Mouse (Mus musculus) forebrain, embryonic 12.5 days (tissue): ENCODE measurements around the gene Gucd1. TPM values are rescaled to one million over a fixed set of nuclear protein-coding genes. Genes with fewer than 3 reads are reported as not detected.
"Not testable (repeated sequence)": the region's sequence is repeated elsewhere in the genome, so short reads cannot be mapped to it uniquely, and the experiment has no call there.

ENCODE experiments used
- ATAC-seq: fragments of 200-750 bp; cut with Nextera tagmentation; 2 replicates; pipeline ENCODE4 v1.8.0; 2017; ENCODE audit warnings: moderate TSS enrichment; ENCODE audit not compliant: low FRiP score
- H3K27ac ChIP-seq: fragments of 300-500 bp; sonication (generic); 2 replicates; pipeline ENCODE4 v1.5.1; 2016; ENCODE audit warnings: mild to moderate bottlenecking
- H3K27me3 ChIP-seq: fragments of 300-500 bp; sonication (generic); 2 replicates; pipeline ENCODE4 v1.6.1; 2016; ENCODE audit warnings: mild to moderate bottlenecking
- H3K36me3 ChIP-seq: fragments of 300-500 bp; sonication (generic); replicated peaks from 2 replicates; pipeline ENCODE4 v1.6.1; 2016; ENCODE audit warnings: mild to moderate bottlenecking
- H3K4me1 ChIP-seq: fragments of 300-500 bp; sonication (generic); 2 replicates; pipeline ENCODE4 v1.6.1; 2016
- H3K4me2 ChIP-seq: fragments of 300-500 bp; sonication (generic); 2 replicates; pipeline ENCODE4 v1.6.1; 2016; ENCODE audit warnings: mild to moderate bottlenecking, moderate library complexity
- H3K4me3 ChIP-seq: fragments of 300-500 bp; sonication (generic); replicated peaks from 2 replicates; pipeline ENCODE4 v1.5.1; 2016; ENCODE audit warnings: mild to moderate bottlenecking
- H3K9ac ChIP-seq: fragments of 300-500 bp; sonication (generic); 2 replicates; pipeline ENCODE4 v1.6.1; 2016; ENCODE audit warnings: mild to moderate bottlenecking
- H3K9me3 ChIP-seq: fragments of 300-500 bp; sonication (generic); 2 replicates; pipeline ENCODE4 v1.6.1; 2016
- WGBS: fragments of 180-500 bp; shearing (Covaris S2); methylation state at CpG from one replicate; pipeline ENCODE4 v1.1.7; 2016; 5-methylcytosine and 5-hydroxymethylcytosine counted together
- polyA plus RNA-seq: library from polyadenylated mRNA; unstranded; fragments of >200 nt; fragmentation: Nextera tagmentation; extraction: Ambion mirVana; gene quantifications from 2 replicates; pipeline ENCODE4 v1.2.1, GENCODE M21; 2016

The Gucd1 gene
- 23.5 and 24.4 TPM in 2 replicates for polyA plus RNA-seq

DNA sequence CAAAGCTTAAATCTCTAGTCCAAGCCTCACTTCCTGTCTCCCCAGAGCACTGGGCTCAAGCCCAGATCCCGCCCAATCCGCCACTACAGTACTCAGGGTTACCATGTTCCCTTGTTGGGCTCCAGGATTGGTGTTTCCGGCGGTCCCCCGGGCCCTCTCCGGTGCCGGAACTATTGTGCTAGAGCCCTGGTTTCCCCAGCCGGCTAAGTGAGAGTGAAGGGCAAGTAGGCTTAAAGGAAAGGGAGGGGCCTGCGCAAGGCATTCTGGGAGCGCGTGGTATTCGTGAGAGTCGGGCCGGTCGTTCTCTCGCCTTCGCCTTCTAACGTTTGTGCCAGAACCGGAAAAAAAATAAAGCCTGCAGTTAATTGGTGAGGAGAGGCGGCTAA, at the start of gene Gucd1:
Gucd1 (minus strand) TSS at position 215 of the 386 bp plus-strand sequence.
- H3K9ac ChIP-seq, result peak within 1 kb of the TSS; percentile 91
- no peaks in the 10 kb centered on the region for H3K27me3 ChIP-seq
- H3K36me3 ChIP-seq, result peaks cover 27% of the 10 kb centered on the region
- peak; percentile 92 for ATAC-seq
- peak within 1 kb of the TSS; percentile 83 for H3K4me2 ChIP-seq
- H3K9me3 ChIP-seq, result no peaks in the 10 kb centered on the region
- WGBS, result under 1% methylated on average over 20 of the region's 20 CpGs
- peaks cover 27% of the 10 kb centered on the region for H3K4me1 ChIP-seq
- peak within 1 kb of the TSS; percentile 71 for H3K4me3 ChIP-seq
- H3K27ac ChIP-seq, result peak within 1 kb of the TSS; percentile 98

DNA sequence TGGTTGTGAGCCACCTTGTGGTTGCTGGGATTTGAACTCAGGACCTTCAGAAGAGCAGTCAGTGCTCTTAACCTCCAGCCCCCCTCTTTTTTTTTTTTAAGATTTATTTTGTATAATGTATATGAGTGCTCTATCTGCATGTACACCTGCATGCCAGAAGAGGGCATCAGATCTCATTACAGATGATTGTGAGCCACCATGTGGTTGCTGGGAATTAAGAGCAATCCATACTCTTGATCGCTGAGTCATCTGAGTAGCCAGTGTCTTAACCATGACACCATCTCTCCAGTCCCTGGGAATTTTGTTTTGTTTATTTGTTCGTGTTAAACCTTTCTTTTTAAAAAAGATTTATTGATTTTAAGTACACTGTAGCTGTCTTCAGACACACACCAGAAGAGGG, 49.0 kb upstream of the Gucd1 start:
- peaks cover 36% of the 10 kb centered on the region for H3K27me3 ChIP-seq
- not testable (repeated sequence) for H3K4me2 ChIP-seq, ATAC-seq, H3K27ac ChIP-seq, H3K9ac ChIP-seq, H3K4me3 ChIP-seq, H3K9me3 ChIP-seq, H3K36me3 ChIP-seq, H3K4me1 ChIP-seq
- 85% methylated on average over 2 of the region's 2 CpGs for WGBS

- H3K4me2 ChIP-seq, result no peak overlapping the region
- no peak overlapping the region for H3K4me3 ChIP-seq
- no peak overlapping the region for H3K9ac ChIP-seq
- H3K9me3 ChIP-seq, result no peaks in the 10 kb centered on the region
- H3K36me3 ChIP-seq, result no peaks in the 10 kb centered on the region
- no peaks in the 10 kb centered on the region for H3K4me1 ChIP-seq
- WGBS, result 88% methylated on average over 5 of the region's 5 CpGs
- H3K27me3 ChIP-seq, result peaks cover 41% of the 10 kb centered on the region
- no peak for ATAC-seq
- H3K27ac ChIP-seq, result no peak overlapping the region
Observed at GRCm38 (mm10) chr10:75566321-75566720, 48.5 kb upstream of the Gucd1 start.

- no peaks in the 10 kb centered on the region for H3K36me3 ChIP-seq
- no peaks in the 10 kb centered on the region for H3K4me1 ChIP-seq
- no peaks in the 10 kb centered on the region for H3K9me3 ChIP-seq
- ATAC-seq, result no peak
- H3K9ac ChIP-seq, result no peak overlapping the region
- no peak overlapping the region for H3K4me3 ChIP-seq
- 81% methylated on average over 7 of the region's 7 CpGs for WGBS
- no peak overlapping the region for H3K4me2 ChIP-seq
- no peak overlapping the region for H3K27ac ChIP-seq
- H3K27me3 ChIP-seq, result peaks cover 41% of the 10 kb centered on the region
Observed at GRCm38 (mm10) chr10:75565906-75566305, 48.1 kb upstream of the Gucd1 start.

DNA sequence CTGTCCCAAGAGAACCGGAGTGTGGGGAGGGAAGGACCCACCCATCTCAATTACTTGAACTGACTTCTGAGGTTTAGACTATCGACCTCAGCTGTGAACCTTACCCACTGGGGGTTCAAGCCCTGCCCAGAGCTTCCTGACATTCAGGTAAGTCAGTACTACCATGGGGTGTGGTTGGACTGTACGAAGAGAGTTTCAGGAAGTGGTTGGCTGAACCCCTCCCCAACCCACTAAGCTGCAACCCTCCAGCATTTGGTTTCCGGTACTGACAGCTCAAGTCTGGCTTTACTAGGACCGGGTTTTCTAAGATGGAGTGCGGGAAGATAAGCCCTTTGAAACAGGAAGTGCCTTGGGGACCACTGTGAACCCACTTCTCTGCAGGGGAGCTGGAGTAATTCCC, 47.7 kb upstream of the Gucd1 start:
- WGBS, result 74% methylated on average over 6 of the region's 6 CpGs
- peaks cover 45% of the 10 kb centered on the region for H3K27me3 ChIP-seq
- no peak for ATAC-seq

DNA sequence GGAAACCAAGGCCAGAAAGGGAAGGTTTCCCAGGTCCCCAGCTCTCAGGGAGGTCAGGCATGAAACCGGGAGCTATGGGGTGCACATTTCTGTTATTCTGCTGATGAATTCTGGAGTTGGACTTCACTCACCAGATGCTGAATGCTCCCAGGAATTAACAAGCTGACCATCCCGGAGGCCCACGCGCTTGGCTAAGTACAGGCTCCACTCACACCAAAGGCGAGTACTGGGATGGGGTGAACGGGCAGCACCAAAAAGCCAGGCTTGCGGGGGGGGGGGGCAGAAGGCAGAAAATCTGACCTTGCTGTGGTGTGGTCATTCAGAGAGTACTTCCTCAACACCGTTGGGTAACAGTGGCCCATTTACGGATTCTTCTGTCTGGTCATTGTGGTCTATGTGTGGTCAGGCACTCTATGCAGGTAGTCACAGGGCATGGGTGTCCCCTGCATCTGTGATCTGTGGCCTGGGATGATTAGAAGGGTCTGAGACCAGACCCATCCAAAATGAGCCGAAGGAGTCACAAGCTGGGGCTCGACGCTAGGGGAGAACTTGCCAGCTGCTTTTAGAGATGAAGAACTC, 47.0 kb upstream of the Gucd1 start:
- Histone ChIP-seq H3K4me2 (no peak overlapping the region), H3K27me3 (peaks cover 51% of the 10 kb centered on the region), H3K4me3 (no peak overlapping the region), H3K27ac (no peak overlapping the region), H3K9me3 (no peaks in the 10 kb centered on the region), H3K36me3 (no peaks in the 10 kb centered on the region), H3K9ac (no peak overlapping the region), H3K4me1 (peaks cover 9% of the 10 kb centered on the region)
- WGBS, result 86% methylated on average over 12 of the region's 12 CpGs
- ATAC-seq, result no peak

More for the DNA sequence above, 47.7 kb upstream of the Gucd1 start:
- Histone ChIP-seq H3K36me3 (no peaks in the 10 kb centered on the region), H3K4me3 (no peak overlapping the region), H3K4me2 (no peak overlapping the region), H3K4me1 (peaks cover 3% of the 10 kb centered on the region; the same call in 1 of the 2 replicates), H3K27ac (no peak overlapping the region), H3K9me3 (no peaks in the 10 kb centered on the region), H3K9ac (no peak overlapping the region)

GRCm38 (mm10) chr10:75562596-75562995, 44.8 kb upstream of the Gucd1 start:
- Histone ChIP-seq H3K36me3 (no peaks in the 10 kb centered on the region), H3K9me3 (no peaks in the 10 kb centered on the region), H3K27me3 (peaks cover 67% of the 10 kb centered on the region)

DNA sequence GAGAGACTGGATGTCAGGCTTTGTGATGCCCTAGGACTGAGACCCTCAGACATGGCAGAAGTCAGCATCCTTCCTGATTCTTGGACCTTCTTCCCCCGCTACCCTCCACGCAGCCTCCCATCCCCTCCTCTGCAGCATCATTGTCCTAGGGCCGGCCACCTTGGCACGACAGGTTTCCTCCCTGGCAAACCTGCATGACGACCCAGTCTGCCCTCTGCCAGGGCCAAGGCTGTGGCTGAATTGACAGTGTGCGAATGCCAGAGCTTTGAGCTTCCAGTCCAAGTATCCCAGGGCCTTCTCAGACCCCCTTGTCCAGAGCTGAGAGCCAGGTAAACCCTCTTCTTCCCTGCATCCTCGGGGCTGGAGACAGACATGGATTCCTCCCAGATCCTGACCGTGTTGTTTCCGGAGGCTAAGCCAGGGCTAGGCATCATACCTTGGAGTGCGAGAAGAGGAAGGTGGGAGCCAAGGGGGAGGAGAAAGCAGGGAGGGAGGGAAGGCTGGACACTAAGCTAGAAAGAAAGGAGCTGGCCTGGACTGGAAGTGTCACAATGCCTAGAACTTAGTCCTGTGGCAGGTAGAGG, 43.4 kb upstream of the Gucd1 start, which contains the start of gene Ggt1:
Ggt1 (plus strand) TSS at position 534 of the 584 bp plus-strand sequence.
- H3K4me2 ChIP-seq, result peak within 1 kb of the TSS; percentile 98
- 0 out of 2 replicates have a peak within 1 kb of the TSS, but pooled peaks have one; percentile 84 for H3K9ac ChIP-seq
- no peak within 1 kb of the TSS for H3K27ac ChIP-seq
- H3K9me3 ChIP-seq, result no peaks in the 10 kb centered on the region
- ATAC-seq, result no peak
- H3K4me1 ChIP-seq, result peaks cover 34% of the 10 kb centered on the region
- WGBS, result 50% methylated on average over 10 of the region's 10 CpGs
- peak within 1 kb of the TSS; percentile 69 for H3K4me3 ChIP-seq
- H3K36me3 ChIP-seq, result no peaks in the 10 kb centered on the region
- H3K27me3 ChIP-seq, result peaks cover 67% of the 10 kb centered on the region

More at GRCm38 (mm10) chr10:75562596-75562995, 44.8 kb upstream of the Gucd1 start:
- ATAC-seq, result no peak
- H3K4me1 ChIP-seq, result peaks cover 22% of the 10 kb centered on the region
- H3K4me2 ChIP-seq, result no peak overlapping the region
- H3K27ac ChIP-seq, result no peak overlapping the region
- no peak overlapping the region for H3K4me3 ChIP-seq
- WGBS, result 91% methylated on average over 8 of the region's 8 CpGs
- H3K9ac ChIP-seq, result no peak overlapping the region

DNA sequence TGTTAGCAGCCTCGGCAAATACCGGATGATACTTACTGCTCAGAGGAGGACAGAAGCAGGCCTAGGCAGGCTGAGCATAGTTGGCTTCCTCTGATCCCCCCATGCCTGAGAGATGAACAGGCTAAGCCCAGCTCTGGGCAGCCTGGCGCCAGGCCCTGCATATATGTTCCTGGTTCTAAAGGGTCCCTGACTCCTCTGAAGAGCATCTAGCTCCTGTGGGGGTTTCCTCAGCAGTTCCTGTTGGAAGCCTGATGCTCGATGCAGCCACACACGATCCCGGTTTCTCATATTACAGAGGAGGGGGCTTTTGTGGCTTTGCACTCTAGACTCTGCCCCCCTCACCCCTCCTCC, 42.8 kb upstream of the Gucd1 start:
- peak; percentile 24; the same call in 1 of the 2 replicates for ATAC-seq
- Histone ChIP-seq H3K9ac (peak overlapping the region; percentile 84; the same call in 1 of the 2 replicates), H3K36me3 (no peaks in the 10 kb centered on the region), H3K27me3 (peaks cover 67% of the 10 kb centered on the region), H3K4me3 (peak overlapping the region; percentile 69), H3K9me3 (no peaks in the 10 kb centered on the region), H3K4me2 (peak overlapping the region; percentile 98), H3K4me1 (peaks cover 40% of the 10 kb centered on the region), H3K27ac (no peak overlapping the region)
- 14% methylated on average over 6 of the region's 6 CpGs for WGBS

DNA sequence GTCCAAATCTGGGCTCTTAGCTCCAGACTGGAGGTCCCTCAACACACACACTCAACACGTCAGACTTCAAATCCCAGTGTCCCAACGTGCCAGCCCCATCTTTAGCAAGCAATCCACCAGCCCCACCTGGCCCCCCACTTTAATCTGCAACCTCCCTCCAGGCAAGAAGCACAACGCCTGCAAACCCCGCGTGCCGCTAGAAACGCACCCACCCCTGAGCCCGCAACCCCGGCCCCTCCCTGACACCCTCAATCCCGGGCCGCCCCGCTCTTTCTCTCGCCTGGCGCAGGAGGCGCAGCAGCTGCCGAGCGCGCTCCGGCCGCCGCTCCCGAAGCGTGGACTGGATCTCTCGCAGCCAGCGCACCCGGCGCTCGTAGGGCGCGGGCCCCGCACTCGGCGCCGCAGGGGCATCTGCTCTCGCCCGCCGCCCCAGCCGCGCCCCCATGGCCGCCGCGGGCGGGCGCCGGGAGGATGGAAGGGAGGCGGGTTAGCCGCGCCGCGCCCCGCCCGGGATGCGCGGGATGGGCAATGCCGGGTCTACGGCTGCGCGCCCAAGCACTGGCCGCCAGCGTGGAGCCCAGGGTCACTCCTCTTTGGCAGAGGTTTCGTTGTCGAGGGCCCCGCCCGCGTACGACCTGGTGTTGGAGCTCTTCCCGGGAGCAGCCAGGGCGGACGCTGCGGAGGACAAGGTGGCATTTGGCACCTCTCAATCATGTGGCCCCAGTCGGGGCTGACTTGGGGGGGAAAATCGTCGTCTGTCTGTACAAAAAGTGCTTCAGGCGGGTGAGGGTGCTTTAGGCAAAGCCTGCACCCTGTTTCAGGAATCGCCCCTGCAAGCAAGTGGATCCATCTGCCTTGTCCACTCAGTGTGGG, 42.1 kb upstream of the Gucd1 start, which contains the start of gene Lrrc75b:
Lrrc75b (minus strand) TSS at position 655 of the 873 bp plus-strand sequence.
- Histone ChIP-seq H3K27ac (peak within 1 kb of the TSS; percentile 65), H3K36me3 (no peaks in the 10 kb centered on the region), H3K4me3 (peak within 1 kb of the TSS; percentile 69), H3K9ac (peak within 1 kb of the TSS; percentile 84), H3K9me3 (no peaks in the 10 kb centered on the region), H3K27me3 (peaks cover 67% of the 10 kb centered on the region), H3K4me2 (peak within 1 kb of the TSS; percentile 98), H3K4me1 (peaks cover 41% of the 10 kb centered on the region)
- WGBS, result under 1% methylated on average over 65 of the region's 75 CpGs
- peak; percentile 53 for ATAC-seq

DNA sequence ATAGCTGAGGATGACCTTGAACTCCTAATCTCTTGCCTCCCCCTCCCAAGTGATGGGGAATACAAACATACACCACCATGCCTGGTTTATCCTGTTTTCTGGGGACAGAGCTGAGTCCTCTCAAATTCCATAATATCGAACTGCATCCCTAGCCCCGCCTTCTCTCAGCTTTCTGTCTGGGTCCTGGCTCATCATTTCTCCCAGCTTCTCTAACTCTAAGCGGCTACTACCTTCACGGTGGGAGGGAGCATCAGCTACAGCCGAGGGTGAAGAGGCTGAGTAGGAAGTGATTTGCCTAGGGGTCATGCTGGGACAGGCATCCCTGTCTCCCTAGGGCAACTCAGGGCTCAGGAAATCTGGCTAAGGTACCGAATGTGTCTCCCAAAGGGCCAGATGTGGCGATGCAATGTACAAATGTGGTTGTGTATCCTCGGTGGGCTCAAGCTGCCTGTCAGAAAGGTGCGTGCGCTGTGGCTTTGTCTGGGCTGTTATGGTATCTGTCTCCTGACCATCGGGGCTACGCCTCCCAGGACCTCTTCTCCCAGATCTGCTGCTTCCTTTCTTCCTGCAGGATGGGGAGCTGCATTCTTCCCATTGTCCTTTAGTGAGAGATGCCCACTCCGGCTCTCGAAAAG, 41.4 kb upstream of the Gucd1 start:
- 3% methylated on average over 14 of the region's 14 CpGs for WGBS
- peak overlapping the region; percentile 69 for H3K4me3 ChIP-seq
- H3K27ac ChIP-seq, result peak overlapping the region; percentile 65
- H3K4me2 ChIP-seq, result peak overlapping the region; percentile 98
- peaks cover 41% of the 10 kb centered on the region for H3K4me1 ChIP-seq
- H3K9ac ChIP-seq, result peak overlapping the region; percentile 84
- H3K27me3 ChIP-seq, result peaks cover 62% of the 10 kb centered on the region
- H3K9me3 ChIP-seq, result no peaks in the 10 kb centered on the region
- H3K36me3 ChIP-seq, result no peaks in the 10 kb centered on the region
- peak; percentile 31; the same call in 1 of the 2 replicates for ATAC-seq

GRCm38 (mm10) chr10:75558515-75558914, 40.7 kb upstream of the Gucd1 start:
- peak overlapping the region; percentile 98 for H3K4me2 ChIP-seq
- 34% methylated on average over 3 of the region's 3 CpGs for WGBS

More at GRCm38 (mm10) chr10:75558515-75558914, 40.7 kb upstream of the Gucd1 start:
- Histone ChIP-seq H3K27me3 (peaks cover 57% of the 10 kb centered on the region), H3K27ac (peak overlapping the region; percentile 20; the same call in 1 of the 2 replicates), H3K9me3 (no peaks in the 10 kb centered on the region), H3K9ac (no peak overlapping the region), H3K4me3 (0 out of 2 replicates have a peak overlapping the region, but pooled peaks have one; percentile 69), H3K36me3 (no peaks in the 10 kb centered on the region), H3K4me1 (peaks cover 41% of the 10 kb centered on the region)
- ATAC-seq, result no peak
